Mouse (Mus musculus) CD4-positive, CD25-positive, alpha-beta regulatory T cell, adult 4 months (primary cell): Measurements from ENCODE around the gene Stap1. TPM values are rescaled to one million over a fixed set of nuclear protein-coding genes. Genes with fewer than 3 reads are reported as not detected.
A peak's percentile ranks its signal among the peaks of the same experiment; 100 is the strongest.

Source experiments
- ATAC-seq: one replicate; pipeline ENCODE4 v1.8.0; 2017
- polyA plus RNA-seq, 2 experiments: library from polyadenylated mRNA; unstranded; fragments of 100-300 nt; shearing (Covaris generic); gene quantifications; one replicate each; pipeline ENCODE4 v1.2.1; 2017

Stap1 gene
- polyA plus RNA-seq, result 100 to 1,000 TPM in 1 of 2 experiments, 10 to 100 TPM in 1; 75.6 to 103 TPM

DNA sequence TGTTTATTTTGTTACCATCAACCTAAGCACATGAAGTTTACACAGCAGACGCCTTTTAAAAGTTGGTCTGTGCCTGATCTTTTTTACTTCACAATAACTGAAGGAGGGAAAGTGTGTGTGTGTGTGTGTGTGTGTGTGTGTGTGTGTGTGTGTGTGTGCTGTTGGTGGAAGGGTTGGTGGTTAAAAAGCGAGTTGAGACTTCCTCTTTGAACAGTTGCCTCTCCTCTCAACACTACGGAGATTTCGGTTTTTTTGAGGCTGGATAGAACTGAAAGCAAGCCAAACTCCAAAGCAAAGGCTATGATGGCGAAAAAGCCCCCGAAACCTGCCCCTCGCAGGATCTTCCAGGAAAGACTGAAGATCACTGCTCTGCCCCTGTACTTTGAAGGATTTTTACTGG lies at the start of gene Stap1:
TSS of gene Stap1 (plus strand) at position 209 of the 400 bp plus-strand sequence.
- ATAC-seq, result peak; percentile 69

DNA sequence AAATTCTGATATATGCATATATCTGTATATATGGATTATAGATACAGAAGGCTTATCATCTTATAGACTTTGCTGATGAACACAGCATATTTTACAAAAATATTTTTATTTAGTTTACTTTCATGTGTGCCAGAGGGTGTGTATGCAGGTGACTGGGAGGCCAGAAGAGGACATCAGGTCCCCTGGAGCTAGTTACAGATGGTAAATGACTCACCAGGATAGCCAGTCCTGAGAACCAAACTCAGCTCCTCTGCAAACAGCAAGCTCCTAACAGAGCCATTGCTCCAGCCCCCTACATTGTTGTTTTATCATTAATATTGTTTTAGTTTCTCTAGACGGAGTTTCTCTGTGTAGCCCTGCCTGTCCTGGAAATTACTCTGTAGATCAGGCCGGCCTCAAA lies 41.7 kb upstream of the Stap1 start:
- no peak for ATAC-seq

DNA sequence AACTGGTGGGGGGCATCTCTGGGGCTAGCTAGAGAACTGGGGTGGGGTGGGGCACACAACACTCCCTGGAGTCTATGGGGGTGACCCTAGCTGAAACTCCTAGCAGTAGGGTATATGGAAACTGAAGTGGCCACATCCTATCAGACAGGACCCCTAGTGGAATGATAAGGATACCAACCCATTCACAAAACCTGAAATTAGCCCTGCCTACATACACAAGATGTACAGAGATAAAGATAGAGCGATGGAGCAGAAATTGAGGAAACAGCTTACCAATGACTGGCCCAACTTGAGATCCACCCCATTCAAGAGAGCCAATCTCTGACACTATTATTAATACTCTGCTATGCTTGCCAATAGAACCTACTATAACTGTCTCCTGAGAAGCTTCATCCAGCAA lies 8.0 kb upstream of the Stap1 start:
- ATAC-seq, result no peak

DNA sequence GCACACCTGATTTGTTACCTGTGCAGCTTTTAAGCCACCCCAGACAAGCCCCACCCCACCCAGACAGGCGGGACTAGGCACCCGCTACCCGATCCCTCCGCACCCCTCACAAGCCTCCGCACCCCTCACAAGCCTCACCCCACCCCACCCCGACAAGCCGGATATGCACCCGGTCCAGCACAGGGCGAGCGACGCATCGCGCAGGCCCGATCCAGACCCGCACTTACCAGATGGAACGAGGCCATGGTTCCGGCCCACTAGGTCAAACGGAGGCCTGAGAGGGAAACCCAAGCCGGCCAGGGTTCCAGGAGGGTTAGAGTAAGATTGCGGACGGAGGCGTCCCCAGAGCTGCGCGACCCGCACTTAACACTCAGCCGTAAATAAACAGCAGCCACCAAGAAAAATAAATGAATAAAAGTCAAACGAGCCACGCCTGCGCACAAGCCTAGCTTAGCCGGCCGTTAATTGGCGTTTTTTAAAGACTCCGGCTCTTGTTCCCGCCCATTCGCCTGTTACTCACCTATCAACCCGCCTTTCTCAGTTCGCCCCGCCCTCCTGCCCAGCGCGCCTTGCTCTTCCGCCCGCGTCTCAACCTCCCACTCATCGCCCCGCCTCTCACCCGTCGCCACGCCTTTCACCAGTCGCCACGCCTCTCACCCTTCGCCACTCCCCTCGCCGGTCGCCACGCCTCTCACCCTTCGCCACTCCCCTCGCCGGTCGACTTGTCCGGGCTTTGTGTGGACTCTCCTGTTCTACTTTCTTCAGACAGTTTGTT lies 6.3 kb upstream of the Stap1 start, which contains the start of gene Cenpc1:
TSS of gene Cenpc1 (minus strand) at position 483 of the 775 bp plus-strand sequence.
- peak; percentile 85 for ATAC-seq

DNA sequence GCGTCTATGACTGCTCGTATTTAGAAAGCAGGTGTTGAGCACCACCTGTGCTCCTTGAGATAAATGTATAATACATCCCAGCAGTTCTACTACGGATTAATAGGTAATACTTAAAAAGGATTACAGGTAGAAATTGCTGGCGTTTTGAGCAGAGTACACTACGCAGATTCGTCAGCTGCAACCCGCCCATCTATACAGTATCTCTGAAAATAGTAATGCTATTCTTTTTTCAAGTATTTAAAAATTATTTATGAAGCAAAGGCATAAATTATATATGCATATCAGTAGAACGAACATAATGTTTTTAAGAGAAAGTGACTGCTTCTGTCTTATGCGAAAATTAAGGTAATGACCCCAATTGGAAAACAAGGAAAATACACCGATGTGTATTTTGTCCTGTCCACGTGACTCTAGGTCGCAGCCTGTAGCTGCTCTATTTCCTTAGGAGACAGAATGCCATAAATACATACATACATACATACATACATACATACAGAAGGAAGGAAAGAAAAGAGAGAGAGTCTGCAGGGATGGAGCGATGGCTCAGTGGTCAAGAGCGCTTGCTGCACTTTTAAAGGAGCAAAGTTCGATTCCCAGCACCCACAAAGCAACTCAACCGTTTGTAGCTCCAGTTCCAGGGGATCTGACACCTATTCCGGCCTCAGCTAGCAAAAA lies 5.5 kb upstream of the Stap1 start:
- peak; percentile 19 for ATAC-seq

DNA sequence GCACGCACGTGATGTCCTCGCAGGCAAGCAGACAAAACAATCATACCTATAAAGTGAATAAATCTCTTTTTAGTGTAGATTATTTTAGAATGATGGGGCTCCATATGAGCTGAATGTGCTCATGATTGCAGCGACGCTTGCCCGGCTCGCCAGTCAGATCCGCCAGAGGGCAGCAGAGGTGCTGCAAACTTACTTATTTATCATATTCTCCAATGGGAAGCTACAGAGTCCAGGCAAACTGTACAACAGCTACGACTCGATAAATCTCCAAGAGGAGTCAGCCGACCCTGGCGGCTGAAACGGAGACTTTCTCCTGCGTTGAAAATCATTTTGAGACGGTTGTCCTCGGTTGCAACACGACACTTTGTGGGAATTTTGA lies 5.0 kb upstream of the Stap1 start:
- peak; percentile 50 for ATAC-seq

DNA sequence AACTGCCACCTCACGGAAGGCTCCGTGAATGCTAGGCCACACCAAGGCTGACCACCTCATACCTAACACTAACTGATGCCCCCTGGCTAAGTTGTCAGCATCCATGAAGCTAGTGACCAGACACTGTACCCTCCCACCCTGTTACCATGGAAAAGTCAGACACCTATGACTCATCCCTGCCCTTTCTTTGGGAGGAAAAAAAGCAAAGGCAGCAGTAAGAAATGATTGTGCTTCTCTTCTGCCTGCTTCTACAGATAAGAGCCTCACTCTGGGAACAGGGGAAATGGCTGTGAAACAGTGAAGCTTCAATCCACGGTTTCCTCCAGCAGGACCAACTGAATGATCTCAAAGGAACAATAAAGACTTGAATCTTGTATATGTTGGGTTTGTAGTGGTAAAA lies 3.1 kb upstream of the Stap1 start:
- no peak for ATAC-seq

DNA sequence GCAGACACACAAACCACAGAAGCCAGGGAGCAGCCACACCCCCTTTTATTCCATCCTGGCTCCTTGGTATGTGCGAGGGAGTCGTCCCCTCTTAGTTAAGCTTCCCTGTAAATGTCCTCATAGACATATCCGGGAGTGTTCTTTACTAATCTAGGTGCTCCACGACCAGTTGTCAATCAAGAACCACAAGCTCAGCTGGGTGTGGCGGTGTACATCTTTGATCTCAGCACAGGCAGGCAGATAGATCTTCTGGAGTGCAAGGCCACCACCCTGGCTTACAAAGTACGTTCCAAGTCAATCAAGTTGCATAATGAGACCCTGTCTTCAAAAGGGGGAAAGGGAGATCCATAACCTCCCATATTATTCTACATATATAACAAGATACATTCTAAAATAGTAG lies 2.4 kb upstream of the Stap1 start:
- ATAC-seq, result no peak

DNA sequence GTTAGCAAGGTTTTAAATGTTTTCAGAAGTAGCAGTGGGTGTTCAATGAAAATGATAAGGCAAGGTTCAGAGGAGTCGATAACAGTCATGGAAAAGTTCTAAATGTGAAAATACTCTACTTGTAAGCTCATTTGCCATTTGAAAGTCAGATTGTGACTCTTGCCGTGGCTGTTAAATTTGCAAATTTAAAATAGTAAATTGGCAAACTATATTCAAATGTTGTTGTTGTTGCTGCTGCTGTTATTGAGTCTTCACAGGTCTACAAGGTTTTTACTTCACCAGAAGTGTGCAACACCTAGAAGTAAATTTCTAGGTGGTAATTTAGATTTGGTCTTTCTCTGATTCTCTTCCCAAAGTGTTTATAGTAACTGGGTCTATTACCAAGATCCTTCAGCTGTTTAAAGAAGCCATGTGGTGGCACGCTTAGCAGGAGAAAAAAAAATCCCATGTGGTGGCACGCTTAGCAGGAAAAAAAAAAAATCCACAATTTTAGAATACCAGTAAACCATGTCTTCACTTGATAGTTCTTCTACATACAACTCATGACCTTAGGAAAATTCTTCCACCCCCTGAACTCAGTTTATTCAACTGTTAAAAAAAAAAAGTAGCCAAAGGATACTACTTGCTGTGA lies 1.3 kb downstream of the Stap1 start:
- ATAC-seq, result no peak

DNA sequence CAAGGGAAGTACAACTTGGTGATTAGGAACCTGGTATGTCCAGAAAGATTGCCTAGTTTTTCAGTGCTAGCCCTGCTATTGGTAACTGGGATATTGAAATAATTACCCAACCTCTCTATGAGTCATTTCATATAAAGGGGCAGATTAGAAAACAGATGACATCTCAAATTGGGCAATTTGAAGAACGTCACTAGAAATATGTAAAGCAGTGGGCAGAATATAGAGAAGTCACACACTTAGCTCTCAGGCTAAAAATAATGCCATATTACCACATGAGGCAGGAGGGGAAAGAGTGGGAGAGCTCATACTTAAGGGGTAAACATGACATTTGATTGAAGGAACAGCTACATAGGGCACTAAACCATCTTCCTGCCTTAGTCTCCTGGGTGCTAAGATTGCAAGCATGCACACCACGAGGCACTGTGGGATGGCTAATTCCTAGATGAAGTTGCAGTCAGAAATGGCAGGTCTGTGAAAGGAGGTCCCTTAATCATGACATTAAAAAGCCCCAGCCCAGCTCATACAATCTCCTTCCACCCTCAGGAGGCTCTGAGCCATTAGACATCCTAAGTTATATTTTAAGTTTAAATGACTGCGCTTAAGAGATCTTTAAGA lies 7.3 kb downstream of the Stap1 start:
- peak; percentile 71 for ATAC-seq

DNA sequence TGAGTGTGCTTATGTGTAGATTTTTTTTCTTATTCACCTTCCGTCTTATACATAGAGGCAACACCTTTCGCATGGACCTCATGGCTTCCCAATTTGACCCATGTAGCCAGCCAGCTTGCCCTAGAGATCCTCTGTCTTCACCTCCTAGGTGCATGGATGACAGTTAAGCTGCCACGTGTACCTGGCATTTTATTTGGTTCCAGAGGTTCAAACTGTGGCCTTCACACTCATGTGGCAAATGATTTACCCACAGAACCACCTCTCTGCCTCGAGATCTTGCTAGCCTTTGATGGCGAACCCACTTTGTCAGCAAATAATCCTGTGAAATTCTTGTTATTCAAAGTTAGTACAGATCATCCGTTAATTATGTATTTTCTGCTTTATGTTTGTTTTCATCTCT lies 12.4 kb downstream of the Stap1 start:
- no peak for ATAC-seq

DNA sequence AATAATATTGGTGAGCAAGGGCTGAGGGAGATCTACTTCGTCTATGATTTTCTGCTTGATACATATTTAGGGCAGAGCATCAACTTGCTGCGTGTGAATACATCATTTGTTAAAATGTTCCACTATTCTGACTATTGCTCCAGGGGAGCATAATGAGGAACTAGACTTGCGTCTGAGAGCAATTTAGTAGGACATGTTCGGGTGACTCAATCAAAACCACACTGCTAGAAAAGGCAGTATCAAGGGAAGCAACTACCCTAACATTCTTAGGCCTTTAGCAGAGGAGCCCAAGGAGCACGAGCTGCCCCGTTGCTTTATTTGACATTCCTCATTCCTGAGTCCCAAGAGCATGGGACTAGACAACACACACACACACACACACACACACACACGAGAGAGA lies 13.4 kb downstream of the Stap1 start:
- ATAC-seq, result no peak

DNA sequence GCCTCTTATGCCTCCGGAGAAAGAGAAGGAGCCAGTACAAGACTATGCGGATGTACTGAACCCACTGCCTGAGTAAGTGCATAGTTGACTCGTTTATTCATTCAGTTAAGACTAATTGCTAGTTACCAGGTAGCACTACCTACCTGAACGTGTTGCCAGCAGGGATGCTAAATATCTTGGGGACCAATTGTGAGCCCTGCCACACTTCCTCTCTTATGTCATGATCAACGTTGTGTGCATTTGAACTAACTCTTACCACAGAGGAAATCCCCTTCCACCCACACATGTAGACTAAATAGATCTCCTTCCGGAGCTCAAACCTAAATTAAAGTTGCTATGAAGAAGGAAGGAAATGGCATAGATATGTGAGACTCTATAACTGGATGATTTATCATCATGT lies 15.2 kb downstream of the Stap1 start:
- ATAC-seq, result peak; percentile 99

DNA sequence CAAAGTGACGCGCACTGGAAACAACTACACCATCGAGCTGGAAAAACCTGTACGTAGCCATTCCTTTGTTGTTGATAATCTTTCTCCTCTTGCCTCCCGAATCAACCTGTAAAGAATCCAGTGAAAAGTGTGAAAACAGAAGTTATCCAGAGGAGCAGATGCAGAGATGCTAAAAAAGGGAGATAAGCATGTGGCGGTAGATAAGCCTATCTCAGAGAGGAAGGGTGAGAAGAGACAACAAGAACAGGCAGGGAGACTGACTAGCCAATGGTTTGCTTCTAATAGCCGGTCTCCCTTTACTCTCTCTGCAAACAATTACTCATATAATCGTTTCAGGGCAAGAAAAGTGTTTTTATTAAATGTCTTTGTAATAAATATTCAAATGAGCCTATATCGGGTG lies 23.2 kb downstream of the Stap1 start:
- no peak for ATAC-seq

DNA sequence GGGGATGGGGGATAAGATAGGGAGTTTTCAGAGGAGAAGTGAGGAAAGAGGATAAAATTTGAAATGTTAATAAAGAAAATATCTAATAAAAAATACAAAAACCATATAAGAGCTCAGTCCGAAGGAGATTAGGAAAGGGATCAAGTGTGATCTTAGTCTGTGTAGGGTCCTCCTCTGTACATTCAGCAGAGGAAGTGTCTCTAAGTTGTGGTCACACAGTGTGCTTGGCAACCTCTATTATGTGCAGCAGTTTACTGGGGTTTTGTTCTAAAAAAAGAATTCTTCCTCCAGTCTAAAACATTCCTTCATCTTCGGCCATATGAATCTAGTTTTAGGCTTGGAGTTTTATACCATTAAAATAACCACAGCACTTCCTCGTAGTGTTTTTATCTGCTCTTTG lies 27.4 kb downstream of the Stap1 start:
- no peak for ATAC-seq

DNA sequence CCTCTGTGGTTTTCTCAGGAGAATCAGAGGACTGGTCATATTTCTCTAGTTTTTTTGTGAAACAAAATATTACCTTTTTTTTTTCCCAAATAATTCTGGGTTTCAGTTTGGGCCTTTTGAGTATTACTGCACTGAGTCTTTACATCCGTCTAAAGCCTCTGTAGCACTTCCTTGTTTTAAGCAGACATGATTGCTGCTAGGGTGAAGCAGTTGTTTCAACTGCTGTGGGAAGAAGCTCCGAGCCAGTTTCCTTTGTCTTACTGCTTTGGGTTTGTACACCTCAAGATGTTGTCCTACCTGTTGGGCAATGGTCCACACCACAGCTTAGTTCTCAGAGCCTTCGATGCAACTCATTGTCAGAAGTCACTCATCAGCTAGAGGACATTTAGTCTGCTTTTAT lies 29.1 kb downstream of the Stap1 start:
- peak; percentile 46 for ATAC-seq

DNA sequence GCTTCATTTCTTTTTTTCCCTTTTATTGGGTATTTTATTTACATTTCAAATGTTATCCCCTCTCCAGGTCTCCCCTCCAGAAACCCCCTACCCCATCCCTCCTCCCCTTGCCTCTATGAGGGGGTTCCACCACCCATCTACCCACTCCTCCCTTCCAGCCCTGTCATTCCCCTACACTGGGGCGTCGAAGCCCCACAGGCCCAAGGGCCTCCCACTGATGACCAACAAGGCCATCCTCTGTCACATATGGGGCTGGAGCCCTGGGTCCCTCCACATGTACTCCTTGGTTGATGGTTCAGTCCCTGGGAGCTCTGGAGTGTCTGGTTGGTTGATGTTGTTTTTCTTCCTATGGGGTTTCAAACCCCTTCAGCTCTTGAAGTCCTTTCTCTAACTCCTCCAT lies 30.6 kb downstream of the Stap1 start:
- ATAC-seq, result no peak

DNA sequence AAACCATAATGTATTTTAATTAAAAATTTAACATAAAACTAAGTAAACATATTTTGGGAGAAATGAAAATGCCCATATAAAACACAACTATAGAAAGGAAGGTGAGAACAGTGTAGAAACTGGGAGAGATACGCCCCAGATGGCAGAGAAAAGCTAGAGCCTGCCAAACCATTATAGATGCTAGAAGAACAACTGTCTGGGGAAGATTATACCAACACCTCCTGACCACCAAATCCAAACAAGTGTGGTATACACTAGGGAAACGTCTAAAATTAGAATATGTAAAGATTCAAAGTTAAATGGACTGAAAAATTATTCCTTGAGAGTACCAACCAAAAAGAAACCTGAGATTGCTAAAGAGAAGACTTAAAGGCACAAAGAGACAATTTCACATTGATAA lies 35.1 kb downstream of the Stap1 start:
- ATAC-seq, result no peak

DNA sequence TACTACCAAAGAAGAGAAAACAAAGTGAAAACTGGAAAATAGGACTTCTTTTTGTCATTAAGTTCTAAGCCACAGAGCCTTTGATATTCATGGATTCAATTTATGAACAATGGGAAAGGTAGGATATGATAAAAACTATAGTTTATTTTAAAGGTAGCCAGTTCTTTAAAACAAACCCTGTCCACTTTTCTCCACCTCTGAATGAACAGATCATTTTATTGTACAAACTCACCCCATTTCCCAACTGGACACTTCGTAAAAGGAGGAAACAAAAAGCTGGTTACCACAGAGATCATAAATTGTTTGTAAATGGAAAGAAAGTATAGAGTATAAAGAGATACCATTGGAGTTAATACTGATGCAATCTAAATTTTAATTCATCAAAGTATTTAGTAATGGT lies 39.5 kb downstream of the Stap1 start:
- ATAC-seq, result no peak

DNA sequence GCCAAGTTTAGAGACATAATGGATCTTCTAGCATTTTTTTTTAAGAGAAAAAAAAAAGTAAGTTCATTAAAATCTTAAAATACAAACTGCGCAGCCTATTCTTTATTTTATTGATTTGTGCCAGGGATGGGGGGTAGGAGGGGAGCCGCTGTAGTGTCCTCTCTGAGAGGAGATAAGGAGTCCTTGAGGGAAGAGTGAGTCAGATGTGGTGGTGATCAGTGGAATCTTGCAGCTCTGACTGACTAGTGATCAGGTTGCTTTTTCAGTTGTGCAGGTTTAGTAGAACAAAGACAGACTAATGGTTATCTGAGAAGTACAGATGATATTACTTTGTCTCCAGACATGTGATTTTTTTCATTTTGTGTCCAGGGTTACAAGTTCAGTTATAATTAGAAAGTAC lies 41.5 kb downstream of the Stap1 start:
- no peak for ATAC-seq

DNA sequence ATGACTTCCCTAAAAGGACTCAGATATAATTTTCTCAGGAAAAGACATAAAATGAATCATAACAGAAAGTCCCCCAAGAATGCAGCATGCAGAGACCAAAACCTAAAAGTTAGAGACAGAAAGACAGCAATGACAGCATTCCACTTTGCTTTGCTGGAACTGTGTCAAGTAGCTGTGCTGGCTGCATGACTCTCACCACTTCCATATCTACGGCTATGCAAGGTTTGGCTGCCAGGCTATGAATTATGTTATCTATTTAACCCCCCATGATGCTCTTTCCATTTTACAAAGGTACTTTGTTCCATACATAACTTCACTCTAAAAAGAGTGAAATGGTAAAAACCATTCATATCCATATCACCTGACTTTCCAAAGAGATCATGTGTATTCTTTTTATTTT lies 42.5 kb downstream of the Stap1 start:
- ATAC-seq, result no peak

DNA sequence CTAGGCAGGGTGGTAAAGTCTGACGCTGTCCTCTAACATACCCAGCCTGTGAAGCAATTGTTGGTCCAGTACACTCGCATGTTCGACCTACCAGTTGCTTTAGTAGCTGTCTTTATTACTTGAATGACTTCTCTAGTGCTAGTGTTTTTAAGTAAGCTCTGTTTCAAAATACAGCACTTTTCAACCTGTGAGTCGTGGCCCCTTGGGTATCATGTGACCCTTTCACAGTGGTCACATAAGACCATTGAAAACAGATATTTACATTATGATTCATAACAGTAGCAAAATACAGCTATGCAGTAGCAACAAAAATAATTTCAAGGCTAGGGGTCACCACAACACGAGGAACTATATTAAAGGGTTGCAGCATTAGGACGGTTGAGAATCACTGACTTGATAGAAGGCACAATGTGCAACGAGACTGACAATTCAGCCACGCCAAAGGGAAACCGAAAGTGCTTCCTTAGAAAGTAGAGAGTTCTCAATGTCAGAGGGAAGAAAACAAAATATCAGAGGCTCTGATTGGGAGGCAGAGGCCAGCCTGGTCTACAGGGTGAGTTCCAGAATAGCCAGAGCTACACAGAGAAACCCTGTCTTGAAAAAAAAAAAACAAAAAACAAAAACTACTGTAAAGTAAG lies 47.0 kb downstream of the Stap1 start:
- ATAC-seq, result peak; percentile 82

DNA sequence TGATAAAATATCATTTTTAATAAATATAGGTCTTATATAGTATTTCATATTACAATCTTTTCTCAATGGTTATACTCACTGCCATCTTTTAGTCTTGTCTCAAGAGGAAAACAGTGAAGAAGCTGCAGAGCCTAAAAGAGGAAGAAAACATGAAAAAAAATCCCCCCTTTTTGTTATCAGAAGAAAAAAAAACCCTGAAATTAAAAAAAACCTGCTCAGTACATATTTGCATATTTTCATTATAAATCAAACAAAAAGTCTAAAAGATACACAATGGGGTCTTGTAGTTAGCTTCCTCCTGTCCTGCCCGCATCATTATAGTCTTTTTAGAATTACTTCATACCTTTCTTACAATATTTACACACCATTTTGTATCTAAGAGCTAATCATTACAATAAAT lies 57.2 kb downstream of the Stap1 start:
- ATAC-seq, result no peak
